Mouse (Mus musculus): ENCODE results near the gene Prmt9.

Gene Prmt9

DNA sequence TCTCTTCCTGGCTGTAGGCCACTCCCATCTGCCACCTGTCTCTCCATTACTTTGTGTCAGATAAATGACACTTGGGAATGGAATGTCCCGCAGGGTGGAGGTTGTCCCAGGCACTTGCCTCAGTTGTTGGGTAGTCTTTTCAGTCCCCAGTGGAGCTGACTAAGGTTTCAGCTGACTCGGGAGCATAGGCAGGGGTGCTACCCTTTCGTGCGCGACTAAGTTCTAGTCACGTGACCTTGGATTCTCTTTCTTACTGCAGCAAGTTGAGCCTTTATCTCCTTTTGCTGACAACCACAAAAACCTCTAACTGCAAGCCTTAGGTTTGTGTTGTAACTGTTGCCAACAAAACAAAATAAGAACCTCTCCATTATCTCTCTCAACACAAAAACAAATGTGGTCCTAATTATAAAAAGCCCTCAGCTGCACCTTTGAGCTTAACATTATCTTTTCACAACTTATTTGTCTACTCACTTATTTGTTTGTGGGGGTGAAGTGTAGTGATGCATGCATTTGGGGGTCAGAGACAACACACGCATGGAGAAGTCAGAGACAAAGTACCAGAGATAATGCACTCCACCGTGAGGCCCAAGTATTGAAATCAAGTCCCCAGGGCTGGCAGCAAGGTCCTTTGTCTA lies 14.7 kb upstream of the Prmt9 start:
- DNase-seq (ENCODE audit: low spot score): no peak

DNA sequence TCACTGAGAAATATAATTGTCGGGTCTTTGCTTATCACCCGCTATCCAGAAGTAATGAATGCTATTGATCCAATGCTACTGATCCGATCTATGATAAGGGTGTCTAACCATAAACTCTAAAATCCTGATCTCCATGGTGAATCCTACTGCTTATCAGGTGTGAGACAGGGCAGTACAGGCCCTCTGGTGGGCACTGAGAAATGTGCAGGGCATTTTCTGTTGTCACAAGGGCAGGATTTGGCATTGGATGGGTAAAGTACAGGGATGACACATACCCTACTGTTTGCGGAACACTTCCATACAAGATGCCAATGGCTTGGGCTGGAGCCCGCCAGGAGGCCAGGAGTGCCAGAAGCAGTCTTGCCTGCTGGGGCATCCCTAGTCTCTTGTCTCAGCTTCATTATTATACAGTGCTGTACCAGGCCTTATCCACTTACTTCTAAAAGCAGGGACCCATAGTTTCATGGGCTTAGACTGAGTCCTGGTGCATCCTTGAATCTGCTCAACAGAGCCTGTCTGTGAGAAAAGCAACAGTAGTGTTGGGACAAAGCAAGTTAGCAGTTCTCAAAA lies 14.1 kb upstream of the Prmt9 start:
- DNase-seq (ENCODE audit: low spot score): no peak

DNA sequence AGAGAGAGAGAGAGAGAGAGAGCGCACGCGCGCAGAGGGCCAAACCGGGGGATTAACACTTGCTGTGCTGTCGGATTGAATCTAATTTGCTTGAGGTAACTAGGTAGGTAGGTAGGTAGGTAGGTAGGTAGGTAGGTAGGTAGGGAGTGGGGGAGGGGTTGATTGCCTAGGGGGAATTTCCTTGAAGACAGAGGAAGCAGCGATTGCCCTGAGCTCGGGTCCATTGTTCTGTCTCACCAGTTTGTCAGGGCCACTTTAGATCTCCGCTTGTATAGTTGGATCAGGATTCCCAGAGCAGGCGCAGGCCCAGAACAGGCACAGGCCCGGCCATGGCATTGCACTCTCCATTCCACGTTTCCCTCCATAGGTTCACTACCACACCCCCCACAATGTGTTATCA lies 12.4 kb upstream of the Prmt9 start:
- no peak for DNase-seq (ENCODE audit: low spot score)

DNA sequence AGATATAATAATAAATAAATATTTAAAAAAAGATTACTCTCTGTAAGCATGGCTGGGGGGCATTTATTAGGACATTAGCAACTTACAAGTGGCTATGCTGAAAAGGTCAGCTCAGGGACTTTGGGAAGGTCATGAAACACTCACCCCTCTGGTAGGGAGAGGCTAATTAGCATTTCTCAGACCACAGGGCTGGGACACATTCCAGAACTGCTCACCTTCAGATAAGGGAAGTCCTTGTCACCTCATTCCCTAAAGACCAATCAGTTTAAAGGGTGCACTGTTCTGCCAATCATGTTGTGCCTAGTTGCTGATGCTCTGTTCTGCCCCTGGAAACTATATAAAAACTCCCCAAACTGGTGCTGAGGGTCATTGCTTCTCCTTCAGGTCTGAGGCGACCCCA lies 10.9 kb upstream of the Prmt9 start:
- DNase-seq (ENCODE audit: low spot score): no peak

DNA sequence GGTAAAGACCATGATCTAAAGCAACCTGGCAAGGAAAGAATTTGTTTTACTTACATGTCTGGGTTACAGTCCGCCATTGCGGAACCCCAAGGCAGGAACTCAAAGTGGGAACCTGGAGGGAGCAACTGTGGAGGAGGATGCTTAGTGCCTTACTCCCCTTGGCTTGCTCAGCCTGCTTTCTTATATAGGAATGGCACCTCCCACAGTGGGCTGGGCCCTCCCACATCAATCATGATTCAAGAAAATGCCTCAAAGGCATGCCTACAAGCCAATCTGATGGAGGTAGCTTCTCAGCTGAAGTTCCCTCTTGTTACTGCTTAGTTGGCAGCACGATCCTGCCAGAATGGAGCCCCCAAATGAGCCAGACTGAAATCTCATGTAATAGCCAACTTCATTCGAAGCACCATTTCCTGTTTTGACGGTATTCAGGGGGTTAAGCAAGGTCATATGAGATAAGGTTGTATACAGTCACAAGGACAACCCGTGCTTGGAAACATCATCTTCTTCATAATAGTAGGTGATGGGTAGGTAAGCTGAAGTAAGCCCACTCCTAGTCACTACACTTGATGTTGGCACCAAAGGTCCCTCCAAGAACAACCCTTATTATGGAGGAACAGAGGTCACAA lies 5.9 kb upstream of the Prmt9 start:
- DNase-seq (ENCODE audit: low spot score): no peak

DNA sequence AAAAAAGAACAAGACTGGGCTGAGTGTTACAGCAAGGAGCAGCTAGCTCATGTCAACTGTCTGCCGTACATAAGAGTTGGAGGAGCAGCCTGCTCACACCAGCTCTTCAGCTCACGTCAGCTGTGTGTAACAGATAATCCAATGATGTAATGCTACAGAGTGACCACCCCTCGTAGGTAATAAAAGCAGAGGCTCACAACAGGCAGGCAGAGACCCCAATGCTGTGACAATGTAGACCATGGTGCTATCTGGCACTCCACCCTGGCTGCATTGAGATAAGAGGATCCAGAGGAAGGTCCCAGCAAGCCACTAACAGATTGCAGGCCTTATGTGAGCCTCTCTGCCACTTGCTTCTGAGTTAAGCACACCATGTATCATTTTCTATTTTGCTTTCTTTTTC lies 4.8 kb upstream of the Prmt9 start:
- no peak for DNase-seq (ENCODE audit: low spot score)

DNA sequence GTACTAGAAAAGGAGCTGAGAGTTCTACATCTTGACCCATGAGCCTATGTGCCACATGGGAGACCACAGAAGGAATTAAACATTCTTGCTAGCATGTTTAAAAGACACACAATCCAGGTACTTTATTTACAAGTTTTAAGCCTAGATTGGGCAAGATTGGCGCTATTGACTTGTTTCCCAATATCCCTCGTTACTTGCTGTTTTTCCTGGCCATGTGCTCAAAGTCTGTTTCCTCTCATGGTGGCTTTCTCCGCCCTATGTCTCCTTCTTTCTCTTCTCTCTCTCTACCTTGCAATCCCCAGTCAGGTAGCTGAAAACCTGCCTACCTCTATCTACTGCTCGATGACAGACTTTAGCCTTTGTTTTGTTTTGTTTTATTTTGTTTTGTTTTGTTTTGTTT lies 3.6 kb upstream of the Prmt9 start:
- DNase-seq (ENCODE audit: low spot score): no peak

DNA sequence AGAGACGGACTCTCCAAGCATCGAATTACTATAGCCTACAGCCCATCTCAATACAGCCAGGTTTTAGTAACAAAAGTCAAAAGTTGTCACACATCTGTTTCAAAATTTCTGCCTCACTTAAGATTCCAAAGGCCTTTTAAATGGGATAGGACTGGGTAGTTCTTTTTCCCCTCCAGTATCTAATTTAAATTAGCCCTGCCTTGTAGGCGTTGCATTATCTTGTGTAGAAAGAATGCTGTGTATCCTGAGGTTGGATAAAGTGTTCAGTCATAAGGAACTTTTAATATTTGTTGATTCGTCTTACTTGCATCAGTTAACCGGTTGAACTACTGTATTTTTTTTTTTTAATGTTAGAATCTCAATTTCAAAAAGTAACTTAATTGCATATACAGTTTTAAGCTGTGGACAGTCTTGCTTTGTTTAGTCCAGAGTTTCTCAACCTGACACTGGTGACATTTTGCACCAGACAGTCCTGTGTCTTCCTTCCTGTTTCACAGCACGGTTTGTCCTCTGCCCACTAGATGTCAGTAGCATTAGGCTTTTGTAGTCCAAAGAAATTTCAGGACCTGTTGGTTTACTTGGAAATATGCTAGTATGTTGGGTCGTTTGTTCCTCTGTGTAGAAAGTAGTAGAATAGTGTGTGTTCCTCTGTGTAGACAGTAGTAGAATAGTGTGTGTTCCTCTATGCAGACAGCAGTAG lies 834 bp downstream of the Prmt9 start:
- no peak for DNase-seq (ENCODE audit: low spot score)

DNA sequence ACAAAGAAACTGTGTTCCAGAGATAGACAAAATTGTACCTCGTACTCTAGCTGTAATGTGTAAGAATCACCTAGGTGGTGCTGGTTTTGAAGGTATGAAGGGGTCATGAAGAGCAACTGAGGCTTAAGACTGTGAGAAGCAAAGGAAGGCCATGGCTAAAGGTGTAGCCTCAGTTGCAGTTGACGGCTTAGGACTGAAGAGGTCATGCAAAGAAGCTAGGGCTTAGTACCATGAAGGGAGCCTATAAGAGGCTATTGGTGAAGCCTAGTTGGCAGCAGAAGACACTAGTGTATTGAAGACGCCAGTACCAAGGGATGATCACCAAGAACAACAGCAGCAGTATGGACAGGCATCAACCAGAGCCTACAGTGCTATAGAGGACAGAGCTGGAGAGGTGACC lies 3.3 kb downstream of the Prmt9 start:
- DNase-seq (ENCODE audit: low spot score): no peak

DNA sequence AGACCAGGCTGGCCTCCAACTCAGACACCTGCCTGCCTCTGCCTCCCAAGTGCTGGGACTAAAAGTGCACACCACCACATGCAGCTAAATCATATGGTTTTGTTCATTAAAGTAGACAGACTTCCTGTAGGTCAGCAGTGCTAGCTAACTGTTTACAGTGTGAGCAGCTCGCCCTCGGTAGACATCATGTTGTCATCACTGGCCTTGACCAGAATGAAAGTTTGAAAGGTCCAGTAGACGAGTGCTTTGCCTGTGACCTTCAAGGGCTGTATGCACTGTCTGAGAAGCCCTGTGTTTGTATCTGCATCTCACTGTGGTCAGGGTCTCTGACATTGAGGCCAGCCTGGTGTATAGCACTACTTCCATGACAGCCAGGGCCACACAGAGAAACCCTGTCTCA lies 12.2 kb downstream of the Prmt9 start:
- DNase-seq (ENCODE audit: low spot score): no peak

DNA sequence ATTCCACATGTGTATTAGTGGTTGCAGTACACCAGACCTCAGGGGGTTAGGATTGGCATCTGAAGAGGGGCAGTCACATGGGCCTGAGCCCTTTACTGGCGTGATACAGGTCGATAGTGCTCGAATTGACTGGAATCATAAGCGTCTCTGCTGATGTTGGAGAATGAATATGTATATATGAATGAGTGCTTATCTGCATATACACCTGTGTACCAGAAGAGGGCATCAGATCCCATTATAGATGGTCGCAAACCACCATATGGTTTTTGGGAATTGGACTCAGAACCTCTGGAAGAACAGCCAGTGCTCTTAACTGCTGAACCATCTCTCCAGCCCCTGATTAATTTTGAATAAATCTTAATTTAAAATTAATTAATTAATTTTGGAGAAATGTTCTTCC lies 25.0 kb downstream of the Prmt9 start:
- DNase-seq (ENCODE audit: low spot score): no peak

DNA sequence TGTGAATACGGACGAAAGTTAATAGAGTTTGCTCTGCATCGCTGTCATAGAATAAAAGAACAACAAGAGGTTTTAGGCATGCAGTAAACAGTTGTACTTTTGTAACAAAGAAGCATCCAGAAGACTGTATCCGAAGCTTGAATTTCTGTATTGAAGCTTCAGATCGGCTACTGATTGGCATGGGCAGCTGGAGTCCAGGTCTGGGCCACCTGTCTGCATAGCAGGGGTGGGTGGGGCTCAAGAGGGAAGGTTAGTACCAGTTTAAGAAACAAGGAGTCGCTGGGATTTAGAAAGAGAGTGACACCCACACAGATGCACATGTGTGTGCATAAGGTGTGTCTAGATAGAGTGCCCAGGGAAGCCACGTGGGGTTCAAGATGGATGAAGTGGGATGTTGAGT lies 28.5 kb downstream of the Prmt9 start:
- no peak for DNase-seq (ENCODE audit: low spot score)

DNA sequence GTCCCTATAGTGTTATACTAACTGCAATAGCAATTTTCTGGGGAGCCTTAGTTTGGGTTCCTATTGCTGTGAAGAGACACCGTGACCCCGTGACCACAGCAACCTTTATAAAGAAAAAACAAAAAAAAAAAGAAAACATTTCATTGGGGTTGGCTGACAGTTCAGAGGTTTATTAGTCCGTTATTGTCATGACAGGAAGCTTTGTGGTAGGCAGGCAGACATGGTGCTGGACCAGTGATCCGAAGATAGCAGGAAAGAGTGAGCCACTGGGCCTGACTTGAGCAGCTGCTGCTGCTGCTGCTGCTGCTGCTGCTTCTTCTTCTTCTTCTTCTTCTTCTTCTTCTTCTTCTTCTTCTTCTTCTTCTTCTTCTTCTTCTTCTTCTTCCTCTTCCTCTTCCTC lies 35.0 kb downstream of the Prmt9 start:
- no peak for DNase-seq (ENCODE audit: low spot score)

DNA sequence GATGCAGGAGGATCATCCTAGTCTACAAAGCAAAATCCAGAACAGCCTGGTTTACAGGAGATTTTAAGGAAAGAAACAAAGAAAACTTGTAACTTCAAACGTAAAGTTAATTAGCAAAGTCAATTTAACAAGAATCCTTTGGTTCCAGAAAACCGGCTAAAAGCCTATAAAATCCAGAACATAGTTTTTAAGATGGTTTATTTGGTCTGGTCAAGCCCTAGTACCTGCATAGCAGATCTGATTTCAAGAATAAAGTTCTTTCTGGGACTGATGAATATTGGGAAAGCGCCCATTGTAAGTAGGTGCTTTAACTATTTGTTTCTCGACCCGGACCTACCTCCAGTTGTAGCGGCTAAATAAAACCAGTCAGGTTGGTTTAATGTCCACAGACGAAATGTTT lies 60.4 kb downstream of the Prmt9 start:
- no peak for DNase-seq (ENCODE audit: low spot score)

DNA sequence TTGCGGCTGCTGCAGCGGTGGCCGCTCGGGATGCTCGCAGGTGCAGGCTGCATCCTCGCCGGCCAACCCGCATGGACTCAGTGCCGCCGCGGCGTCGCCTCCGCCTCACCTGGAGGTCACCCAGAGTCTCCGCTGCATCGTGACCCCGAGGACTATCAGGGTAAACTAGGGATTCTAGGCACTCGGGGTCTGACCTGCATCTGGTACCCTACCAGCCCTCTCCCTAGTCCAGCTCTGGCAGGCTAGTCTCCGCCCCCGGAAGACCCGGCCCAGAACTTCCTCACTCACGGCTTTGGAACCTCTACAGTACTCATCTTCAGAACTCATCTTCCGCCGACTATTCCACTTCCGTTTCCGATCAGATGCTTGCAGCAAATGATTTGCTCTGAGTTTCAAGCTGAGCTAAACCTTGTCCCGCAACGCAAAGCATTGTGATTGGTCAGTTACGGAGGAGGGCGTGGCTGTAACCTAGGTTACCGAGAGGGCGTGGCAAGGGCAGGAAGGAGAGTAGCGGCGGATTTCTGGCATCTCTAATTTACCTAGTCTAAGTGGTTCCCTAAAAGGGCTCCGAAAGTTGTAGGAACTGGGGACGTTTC lies 61.3 kb downstream of the Prmt9 start, which contains the start of gene Tmem184c:
Tmem184c (minus strand) TSS at position 325 of the 596 bp plus-strand sequence.
- DNase-seq (ENCODE audit: low spot score): peak; percentile 94

DNA sequence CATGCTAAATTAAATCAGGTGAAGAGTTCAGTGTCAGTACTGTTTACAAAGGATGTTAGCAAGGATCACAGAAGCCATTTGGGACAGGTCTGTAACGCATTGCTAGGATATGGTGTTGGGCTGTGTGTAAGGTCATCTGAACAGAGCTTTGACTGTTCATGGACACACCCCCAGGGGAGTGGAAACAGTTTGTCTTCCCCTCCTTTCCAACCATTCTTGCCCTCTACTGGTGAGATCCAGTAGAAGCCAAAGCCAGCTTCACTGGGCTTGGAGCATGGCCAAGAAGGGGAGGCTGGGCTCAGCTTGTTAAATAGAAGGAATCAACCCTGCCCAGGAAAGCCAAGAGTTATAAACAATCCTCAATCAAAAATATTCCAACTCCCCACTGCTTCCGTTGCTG lies 68.7 kb downstream of the Prmt9 start:
- no peak for DNase-seq (ENCODE audit: low spot score)

DNA sequence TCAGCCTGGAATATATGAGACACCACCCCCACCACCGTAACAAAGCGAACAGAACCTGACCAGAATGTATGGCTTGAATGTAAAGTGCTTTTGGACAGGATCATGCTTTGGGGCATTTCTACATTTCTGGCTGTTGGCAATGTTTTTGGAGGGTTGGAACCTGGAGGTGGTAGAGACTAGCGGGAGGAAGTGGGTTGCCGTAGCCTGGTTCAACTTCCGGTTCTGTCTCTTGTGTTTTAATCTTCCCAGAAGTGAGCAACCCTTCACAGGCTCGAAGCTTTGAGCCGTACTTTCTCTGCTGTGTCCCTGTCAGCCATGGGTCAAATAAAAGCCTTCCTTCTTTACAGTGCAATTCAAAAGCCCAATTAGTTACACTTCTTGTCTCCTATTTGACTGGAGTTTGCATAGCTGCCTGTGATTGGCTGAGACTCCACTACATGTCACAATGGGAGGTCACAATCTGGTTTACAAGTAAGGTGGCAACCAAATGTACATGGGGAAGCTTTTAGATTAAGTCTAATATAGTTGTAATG lies 74.5 kb downstream of the Prmt9 start:
- no peak for DNase-seq (ENCODE audit: low spot score)

DNA sequence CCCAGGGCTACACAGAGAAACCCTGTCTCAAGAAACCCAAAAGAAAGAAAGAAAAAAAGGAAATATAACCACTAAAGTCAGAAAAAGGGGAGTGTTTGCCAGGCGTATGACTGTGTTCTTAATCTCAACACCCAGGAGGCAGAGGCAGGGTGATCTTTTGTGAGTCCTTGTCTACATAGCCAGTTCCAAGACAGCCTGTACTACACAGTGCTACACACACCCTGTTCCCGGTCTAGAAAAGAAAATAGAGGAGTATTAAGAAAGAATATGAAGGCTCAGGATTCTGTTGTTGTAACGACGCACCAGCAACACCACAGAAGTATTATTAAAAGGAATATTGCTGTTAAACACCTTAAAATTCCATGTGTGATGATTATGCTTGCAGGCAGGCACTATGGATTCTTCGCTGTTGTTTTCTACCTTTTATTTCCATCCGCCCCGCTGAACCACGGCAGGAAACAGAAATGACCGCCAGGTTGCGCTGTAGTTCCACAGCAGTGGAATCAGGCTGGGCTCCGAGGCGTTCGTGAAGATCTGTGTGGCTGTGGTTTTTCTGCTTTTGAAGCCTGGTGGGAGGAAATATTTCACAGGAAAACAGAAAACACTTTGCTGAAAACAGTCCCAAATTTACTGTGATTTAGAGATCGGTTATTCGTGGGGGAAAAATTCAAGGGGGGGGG lies 80.8 kb downstream of the Prmt9 start:
- DNase-seq (ENCODE audit: low spot score): peak; percentile 35

DNA sequence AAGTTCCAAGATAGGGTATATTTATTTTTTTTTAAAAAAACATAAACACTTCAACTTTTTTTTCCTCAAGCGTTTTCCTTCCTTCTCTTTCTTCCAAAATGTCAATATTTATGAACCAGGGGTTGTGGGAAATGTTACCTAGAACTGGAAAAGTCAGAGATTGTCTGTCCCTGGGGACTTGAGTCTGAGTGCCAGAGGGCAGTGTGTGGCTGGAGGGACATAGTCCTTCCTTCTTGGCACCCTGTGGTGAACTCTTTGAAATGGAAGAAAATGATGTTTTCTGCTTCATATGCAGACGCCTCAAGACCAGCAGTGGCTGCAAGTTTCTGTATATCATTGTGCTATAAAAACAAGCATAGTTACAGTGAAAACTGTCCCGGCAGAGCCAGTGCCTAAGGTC lies 81.5 kb downstream of the Prmt9 start:
- no peak for DNase-seq (ENCODE audit: low spot score)

All from spleen, adult 12 weeks (tissue).